Mouse (Mus musculus): Measurements from ENCODE around the gene Gcnt7.

Gcnt7 gene

DNA sequence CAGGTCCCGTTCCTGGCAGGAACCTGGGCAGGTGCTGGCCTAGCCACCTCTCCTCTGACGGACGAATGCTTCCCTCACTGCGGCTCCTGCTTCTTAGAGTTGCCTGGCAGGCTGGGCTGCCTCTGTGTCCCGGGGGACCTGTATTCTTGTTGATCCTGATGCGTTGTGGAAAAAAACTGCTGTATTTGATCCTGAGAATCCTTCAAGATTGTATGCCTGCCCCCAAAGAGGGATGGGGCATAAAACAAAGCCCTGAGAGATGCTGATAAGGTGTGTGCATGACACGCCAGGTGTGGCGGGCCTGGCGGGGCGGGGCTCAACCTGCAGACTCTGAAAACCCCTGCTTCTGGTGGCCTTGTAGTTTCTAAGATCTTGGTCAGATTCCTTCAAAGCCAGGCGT, at the start of gene Gcnt7:
Gene Gcnt7, minus strand, starts transcription at position 101 of the 400 bp plus-strand sequence.
- no peak for DNase-seq (ENCODE audit: low read depth)

DNA sequence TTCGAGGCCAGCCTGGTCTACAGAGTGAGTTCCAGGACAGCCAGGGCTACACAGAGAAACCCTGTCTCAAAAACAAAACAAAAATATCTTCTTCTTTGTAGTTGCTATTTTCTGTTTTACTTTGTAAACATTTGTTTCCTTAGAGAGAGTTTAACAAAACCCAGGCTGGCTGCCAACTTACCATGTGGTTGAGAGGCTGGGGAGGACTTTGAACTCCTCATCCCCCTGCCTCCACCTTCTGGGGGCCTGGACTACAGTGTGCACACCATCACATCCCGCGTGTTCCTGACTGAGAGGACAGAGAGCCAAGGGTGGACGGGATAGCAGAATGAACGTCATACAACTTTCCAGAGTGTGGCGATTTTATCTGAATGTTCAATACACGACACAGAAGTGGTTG, 47.7 kb upstream of the Gcnt7 start:
- no peak for DNase-seq (ENCODE audit: low read depth)

DNA sequence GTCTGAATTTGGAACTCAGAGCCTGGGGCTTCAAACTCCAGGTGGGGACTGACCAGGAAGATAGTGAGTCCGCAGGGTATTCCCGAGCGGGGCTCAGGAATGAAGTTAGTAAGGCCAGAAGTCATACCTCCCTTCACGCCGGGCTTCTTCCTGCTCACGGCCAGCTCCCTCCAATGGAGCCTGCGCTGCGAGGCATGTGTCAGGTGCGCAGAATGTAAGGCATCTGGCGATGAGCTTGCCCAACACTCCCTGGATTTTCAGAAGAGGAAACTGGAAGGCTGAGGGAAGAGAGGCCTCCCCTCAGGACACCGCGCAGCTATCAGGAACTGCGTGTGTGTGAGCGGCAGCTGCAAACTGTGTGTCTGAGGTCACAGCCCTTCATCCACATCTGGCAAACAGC, 43.8 kb upstream of the Gcnt7 start:
- DNase-seq (ENCODE audit: low read depth) = no peak

DNA sequence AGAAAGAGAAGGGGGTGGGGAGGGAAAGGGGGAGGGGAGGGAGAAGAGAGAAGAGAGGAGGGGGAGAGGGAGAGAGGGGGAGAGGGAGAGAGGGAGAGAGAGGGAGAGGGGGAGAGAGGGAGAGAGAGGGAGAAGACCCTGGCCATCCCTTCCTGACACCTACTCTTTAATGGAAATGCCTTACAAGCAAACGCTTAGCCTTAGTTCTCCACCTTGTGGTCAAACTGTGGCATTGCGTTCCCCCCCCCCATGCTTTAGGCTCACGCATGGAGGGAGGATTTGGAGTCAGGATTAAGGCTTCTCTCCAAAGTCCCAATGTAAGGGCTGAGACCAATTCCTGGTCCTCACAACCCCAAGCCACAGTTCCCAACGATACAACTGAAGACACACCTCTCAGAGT, 42.9 kb upstream of the Gcnt7 start:
- DNase-seq (ENCODE audit: low read depth) = peak; percentile 66

DNA sequence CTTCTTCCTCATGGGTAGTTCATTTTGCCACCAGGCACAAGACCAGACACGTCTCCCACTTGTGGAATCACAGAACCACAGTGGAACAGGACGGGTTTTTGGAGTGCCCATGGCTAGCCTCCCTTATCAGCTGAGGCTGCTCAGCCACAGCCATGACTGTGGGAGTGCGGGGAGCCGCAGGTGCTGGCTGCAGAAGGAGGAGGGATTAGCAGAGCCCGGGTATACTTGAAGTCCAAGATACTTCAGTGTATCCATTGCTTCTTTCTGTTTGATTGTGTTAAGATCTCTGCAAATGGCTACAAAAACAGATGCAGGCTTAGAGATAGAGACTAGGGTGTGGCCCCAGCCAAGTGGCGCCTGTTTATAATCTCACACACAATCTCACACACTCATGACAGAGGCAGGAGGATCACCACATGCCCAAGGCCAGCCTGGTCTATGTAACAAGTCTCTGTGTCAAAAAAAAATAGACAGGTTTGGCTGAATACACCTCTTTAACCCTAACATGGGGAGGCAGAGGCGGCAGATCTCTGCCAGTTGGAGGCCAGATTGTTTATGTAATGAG, 42.4 kb upstream of the Gcnt7 start:
- DNase-seq (ENCODE audit: low read depth) = no peak

DNA sequence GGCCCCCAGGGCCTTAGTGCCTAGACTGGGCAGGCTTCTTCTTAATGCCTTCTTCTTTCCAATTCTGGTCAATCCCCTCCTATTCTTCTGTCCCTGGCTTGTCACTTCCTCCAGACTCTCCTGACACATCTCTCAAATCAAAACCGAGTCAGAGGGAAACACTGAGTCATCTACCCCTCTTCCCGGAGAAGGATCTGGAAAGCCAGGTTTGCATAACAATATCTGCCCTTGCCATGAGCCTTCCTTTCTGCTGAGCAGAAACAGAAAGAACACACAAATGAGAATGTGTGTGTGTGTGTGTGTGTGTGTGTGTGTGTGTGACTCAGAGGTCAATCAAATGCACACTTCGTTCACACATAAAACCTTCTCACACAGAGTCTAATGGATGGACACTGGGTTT, 40.4 kb upstream of the Gcnt7 start:
- no peak for DNase-seq (ENCODE audit: low read depth)

DNA sequence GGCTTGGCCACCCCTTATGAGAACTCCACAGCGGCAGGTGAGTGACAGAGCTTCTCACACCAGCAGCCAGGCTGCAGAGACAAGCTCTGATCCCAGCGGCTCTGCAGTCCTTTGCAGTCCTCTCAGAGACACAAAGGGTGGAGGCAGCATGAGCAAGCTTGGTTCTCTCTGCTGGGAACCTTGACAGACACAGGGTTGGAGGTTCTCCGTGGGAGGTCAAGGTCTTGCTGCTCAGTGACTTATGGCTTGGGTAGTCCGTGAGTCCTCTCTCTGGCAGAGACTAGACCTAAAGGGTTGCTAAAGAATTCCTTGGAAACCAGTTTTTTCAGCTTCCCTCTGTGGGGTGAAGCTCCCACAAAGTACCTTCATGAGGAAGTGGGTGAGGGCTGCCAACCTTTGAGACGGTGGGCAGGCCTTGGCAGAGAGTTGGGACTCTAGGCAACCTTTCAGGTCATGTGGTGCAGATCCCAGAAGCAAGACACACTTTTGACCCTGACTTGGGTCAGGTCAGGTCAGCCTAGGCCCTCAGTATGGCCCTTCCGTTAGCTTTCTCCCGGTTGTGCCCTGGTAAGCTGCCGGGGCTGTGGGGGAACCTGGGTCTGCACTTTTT, 38.4 kb upstream of the Gcnt7 start:
- DNase-seq (ENCODE audit: low read depth) = no peak

DNA sequence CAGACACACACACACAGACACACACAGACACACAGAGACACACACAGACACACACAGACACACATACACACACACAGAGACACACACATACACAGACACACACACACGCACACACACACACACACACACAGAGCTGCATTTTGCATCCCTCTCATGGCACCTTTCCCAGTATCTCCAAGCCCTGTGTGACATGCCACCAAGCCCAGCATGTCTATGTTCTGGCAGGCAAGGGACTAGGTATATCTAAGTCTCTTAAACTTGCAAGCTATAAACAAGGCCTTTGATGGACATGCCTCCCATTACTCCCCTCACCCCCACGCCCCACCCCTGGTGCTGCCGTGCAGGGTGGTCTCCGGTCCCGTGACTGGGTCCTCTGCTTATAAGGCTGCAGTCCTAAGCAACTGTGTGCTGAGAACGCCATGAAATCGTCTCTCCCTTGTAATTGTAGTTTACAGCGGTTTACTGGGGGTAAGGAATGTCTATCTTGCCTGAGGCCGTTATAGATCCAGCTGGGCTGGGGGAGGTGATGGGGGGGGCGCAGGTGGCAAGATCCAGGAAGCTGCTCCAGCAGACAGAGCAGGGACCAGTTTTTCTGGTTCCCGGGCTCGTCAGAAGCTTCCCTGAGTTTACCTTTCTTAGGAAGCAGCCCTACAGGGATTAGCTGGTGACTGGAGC, 26.4 kb upstream of the Gcnt7 start:
- DNase-seq (ENCODE audit: low read depth) = no peak

DNA sequence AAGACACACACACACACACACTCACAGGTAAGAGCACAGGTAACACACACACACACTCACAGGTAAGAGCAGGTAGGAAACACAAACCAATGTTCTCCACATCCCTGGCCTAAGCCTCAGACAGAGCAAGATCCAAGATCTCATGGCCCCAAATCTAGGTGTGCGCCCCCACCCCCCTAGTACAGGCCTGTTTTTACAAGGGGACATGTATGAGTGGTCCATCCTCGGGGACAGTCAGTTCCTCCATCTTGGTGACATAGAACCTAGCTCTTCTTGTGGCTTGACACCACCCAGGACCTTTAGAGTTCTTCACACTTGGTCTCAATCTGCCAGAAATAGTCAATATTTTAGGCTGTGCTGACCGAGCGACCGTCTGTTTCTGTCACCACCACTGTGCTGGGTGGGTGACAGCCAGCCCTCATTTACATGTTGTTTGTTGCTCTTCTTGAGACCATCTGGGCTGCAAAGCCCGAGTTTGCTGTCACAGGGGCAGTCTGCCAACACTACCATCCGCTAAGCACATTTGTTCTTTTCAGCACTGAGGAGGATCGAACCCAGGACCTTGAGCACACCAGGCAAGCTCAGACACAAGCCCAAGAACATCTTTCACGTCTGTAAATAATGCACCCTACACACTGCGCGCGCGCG, 25.5 kb upstream of the Gcnt7 start:
- DNase-seq (ENCODE audit: low read depth) = no peak

DNA sequence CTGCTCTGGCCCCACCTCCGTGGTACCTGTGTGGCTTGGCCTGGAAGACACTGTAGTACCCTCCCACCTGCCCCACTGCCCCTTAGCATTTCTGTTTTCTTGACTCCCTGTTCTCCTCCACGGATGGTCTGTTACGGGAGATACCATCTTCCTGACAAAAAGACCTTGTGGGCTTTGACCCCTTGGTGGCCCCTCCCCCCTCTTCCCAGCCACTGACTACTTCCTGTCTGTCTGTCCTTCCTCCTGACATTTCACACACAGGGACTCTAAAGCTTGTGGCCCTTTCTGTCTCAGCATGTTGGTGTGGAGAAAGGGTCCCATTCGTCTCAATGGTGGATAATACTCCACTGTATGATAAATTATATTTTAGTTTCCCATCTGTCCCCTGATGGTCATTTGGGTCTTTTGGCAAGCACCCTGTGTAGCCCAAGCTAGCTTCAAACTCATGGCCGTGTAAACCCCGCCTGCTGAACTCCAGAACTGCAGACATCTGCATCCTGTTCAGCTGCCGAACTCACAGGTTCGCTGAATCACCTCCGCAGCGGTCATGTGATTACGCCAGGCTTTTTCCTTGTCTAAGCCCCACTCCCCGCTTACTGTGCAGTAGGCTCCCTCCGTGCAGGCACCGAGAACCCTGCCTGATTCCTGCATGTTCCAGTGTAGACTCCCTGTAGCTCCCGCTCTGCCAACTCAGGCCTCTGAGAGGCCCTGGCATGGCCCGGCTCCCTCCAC, 23.4 kb upstream of the Gcnt7 start:
- no peak for DNase-seq (ENCODE audit: low read depth)

DNA sequence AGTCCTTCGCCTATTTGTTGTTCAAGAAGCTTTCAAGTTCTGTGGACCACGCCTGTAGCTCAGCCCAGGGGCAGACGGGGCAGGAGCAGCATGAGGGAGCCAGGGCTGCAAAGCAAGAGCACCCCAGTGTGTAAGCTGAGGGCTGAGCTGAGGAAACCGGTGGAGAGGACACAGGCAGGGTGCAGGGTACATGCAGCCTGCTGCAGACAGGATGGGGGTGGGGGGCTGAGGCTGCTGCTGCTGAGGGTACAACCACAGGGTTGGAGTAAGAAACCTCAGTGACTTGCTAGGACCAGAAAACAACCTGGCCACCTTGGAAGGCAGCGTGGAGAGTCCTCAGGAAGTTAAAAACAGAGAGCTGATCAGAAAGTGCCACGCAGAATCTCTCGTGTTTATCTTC, 21.9 kb upstream of the Gcnt7 start:
- no peak for DNase-seq (ENCODE audit: low read depth)

DNA sequence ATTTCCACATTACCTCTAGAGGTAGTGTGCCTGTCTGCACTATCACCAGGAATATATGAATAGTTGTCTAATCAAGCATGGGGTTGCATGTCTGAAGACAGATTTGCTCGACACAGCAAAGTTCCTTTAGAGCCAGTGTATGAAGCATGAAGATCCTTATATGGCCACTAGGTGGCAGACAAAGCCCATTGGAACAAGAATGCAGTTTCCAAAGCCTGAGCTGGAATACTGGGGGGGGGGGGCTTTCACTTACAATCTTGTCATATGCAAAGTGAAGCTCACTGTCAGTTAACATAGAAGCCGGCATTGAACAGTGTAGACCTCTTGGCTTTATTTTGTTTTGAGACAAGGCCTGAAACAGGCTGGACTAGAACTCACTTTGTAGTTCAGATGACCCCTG, 19.5 kb upstream of the Gcnt7 start:
- peak; percentile 66 for DNase-seq (ENCODE audit: low read depth)

DNA sequence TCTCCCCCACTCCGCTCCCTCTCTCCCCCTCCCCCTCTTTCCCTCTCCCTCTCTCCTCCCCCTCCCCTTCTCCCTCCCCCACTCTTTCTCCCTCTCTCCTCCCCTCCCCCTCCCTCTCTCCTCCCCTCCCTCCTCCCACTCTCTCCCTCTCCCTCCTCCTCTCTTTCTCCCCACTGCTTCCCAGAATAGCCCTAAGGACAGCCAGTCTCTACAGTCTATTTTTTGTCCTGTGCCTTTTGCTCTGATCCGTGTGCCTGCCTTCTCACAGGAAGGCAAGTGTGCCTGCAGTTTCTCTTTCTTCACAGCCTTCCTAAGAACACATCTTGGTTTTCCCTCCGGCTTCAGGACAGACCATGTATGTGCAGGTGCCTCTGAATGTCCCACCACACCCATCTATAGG, 19.0 kb upstream of the Gcnt7 start:
- no peak for DNase-seq (ENCODE audit: low read depth)

DNA sequence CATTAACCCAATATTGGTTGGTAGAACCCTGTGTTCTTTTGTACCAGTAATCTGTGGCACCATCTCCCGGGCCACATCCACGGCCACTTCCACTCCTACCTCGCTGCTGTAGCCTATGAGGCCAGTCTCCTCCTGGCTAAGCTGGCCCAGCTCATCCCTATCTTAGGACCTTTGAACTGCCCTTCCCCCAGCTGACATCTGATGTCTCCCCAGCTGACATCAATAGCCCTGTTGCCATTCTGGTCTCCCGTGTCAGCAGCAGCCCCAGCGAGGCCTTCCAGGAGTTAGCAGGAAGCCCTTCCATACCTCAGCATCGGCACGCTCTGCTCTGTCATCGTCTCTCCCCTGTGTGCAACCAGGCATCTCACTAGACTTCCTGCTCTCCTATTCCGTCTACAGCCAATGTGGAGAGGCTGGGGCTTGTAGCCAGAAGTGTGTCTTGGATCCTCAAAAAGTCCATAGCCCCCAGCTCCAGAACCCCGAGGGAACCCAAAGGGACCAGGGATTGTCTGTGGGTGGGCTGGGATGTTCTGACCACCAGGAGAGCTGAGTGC, 18.4 kb upstream of the Gcnt7 start:
- DNase-seq (ENCODE audit: low read depth) = peak; percentile 16

DNA sequence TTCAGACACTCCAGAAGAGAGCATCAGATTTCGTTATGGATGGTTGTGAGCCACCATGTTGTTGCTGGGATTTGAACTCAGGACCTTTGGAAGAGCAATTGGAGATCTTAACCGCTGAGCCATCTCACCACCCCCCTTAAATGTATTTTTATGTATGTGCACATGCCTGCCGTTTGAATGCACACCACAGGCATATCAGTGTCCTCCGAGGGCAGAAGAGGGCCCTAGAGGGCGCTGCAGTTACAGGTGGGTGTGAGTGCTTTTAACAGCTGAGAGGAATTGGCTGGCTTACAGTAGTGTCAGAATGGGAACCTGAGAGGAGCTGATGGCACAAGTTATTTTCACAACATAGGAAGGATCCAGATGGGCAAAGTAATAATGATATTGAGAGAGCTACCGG, 16.6 kb upstream of the Gcnt7 start:
- peak; percentile 58 for DNase-seq (ENCODE audit: low read depth)

DNA sequence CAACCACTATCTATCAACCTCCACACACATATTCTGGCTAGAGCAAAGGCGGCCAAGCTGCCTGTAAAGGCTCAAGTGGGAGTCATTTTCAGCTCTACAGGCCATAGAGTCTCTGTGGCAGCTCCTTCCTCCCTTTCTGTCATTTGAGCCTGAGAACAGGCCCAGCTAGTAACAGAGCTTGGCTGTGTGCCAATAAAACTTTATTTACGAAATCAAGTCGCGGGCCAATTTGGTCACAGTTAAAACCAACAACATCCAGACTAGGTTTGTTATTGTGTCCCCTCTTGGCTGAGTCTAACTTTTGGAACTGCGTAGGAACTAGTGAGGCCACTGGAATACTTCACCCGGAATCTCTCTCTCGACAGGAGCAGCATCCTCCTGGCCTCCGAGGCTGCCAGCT, 15.2 kb upstream of the Gcnt7 start:
- DNase-seq (ENCODE audit: low read depth) = no peak

DNA sequence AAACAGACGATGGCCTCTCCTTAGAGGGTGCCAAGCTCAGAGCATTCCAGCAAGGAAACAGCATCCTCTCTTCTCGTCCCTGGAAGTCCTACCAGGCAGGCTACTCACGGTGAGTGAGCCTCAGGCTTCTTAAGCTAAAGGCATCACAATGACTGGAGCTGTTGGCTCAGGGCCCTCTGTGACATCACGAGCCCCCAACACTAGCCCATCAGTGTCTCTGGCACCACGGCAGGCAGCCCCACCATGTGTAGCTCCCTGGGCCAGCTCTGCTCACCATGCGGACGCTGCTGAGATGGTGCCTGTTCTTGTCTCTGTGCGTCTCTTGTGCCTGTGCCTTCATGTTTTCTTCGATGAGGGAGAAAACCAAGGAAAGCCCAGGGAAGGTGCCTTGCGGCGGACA, 13.9 kb upstream of the Gcnt7 start, which contains the start of gene Fam209:
Gene Fam209, plus strand, starts transcription at position 203 of the 400 bp plus-strand sequence.
- no peak for DNase-seq (ENCODE audit: low read depth)

DNA sequence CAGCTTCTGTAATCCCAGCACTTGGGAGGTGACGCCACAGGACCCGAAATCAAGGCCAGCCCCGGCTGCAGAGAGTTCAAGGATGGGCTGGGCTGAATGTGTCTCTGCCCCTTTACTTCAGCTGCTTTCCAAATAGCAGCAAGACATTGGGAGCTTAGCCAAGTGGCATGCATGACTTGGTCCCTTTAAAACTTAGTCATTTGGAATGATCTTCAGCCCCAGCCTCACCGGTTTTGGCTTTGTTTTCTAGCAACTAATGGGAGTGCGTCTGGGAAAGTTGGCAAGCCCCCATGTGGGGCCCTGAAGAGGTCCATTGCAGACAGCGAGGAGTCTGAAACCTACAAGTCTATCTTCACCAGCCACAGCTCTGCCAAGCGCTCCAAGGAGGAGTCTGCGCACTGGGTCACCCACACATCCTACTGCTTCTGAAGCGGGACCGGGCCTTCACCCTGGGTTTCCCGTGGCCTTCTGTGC, 10.0 kb upstream of the Gcnt7 start:
- DNase-seq (ENCODE audit: low read depth) = no peak

DNA sequence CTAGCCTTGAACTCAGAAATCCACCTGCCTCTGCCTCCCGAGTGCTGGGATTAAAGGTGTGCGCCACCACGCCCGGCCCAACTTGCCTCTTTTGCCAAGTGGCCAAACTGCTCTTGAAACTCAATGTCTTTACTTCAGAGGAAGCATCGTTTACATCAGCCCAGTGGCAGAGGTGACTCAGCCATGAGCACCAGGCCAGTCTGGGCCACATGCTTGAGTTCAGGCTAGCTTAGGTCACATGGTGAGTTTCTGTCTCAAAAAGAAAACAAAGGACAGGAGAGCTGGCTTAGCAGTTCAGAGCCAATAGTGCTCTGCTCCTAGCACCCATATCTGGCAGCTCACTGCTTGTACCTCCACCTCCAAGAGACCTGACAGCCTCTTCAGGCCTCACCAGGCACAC, 8.8 kb upstream of the Gcnt7 start:
- DNase-seq (ENCODE audit: low read depth) = no peak

DNA sequence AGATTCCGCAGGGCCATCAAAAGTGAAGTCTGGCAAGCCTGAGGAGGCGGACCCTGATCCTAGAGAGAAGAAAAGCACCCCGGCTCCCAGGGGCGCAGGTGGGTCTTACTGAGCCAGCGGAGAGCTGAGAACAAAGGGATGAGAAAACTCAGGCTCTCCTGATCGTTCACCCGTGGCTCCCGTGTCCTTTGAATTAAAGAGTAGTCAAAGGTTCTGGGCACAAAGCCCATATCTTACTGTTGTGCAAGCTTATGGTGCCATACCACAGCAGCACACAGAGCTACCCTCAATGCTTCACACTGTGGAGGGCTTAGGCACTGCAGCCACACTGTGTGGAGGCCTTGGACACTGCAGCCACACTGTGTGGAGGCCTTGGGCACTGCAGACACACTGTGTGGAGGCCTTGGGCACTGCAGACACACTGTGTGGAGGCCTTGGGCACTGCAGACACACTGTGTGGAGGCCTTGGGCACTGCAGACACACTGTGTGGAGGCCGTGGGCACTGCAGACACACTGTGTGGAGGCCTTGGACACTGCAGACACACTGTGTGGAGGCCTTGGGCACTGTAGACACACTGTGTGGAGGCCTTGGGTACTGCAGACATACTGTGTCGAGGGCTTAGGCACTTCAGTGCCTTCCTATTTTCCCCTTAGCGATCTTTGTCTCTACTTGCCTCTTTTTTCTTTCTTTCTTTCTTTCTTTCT, 8.2 kb upstream of the Gcnt7 start:
- DNase-seq (ENCODE audit: low read depth) = no peak

DNA sequence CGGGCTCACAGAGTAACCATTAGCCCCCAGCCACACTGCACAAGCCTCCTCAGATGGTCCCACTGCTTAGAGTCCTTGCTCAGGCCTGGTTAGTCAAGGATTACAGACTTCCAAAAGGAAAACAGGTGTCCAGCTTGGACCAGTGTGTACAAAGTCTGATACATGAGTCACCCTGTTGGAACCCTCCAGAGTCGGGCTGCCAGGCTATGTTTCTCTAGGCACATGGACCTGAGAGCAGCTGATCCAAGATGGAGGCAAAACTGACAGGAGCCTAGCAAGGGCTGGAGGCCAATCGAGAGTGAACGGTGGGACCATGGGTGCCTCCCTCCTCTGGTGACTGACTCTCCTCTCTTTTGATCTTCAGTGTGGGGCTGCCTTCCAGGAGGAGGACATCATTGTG, 4.4 kb upstream of the Gcnt7 start:
- DNase-seq (ENCODE audit: low read depth) = no peak

DNA sequence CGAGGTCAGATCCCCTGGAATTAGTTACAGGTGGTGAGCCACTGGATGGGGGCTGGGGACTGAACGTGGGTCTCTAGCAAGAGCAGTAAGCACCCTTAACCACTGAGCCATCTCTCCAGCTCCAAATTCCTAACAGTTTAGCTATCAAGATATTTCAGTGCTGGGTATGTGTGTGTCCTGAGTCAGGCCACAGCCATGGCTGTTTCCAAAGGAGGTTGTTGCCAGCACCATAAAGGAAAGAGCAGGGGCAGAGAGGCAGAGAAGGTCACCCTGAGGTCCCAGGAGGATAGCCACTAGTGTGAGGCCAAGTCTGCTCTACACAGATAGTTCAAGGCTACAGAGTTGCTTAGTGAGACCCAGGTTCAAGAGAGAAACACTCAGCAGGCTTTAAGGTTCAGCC, 2.3 kb upstream of the Gcnt7 start:
- DNase-seq (ENCODE audit: low read depth) = no peak
